Mouse (Mus musculus): ENCODE results near the gene Ddias. TPM values are rescaled to one million over a fixed set of nuclear protein-coding genes. Genes with fewer than 3 reads are reported as not detected.

Gene Ddias
- polyA plus RNA-seq, 1 experiment from 2014 or later = 4.5 TPM

- H3K27ac ChIP-seq (ENCODE audit: low read depth, low read length) = no peak overlapping the region
- no peaks in the 10 kb centered on the region for H3K4me1 ChIP-seq (ENCODE audit: control insufficient read depth, insufficient read depth, low read depth, low read length)
- H3K9ac ChIP-seq (ENCODE audit: low read depth, low read length) = no peak overlapping the region
- H3K4me2 ChIP-seq (ENCODE audit: low read length) = no peak overlapping the region
- no peaks in the 10 kb centered on the region for H3K36me3 ChIP-seq (ENCODE audit: control insufficient read depth, insufficient read depth, low read length)
- ATAC-seq = no peak
- 0 out of 2 replicates have a peak, but pooled peaks cover 3% of the 10 kb centered on the region for H3K9me3 ChIP-seq (ENCODE audit: control insufficient read depth, low read length)
- 67% methylated on average over 1 of the region's 1 CpGs for WGBS
- H3K27me3 ChIP-seq (replicated peaks; ENCODE audit: control insufficient read depth, insufficient read depth, low read length) = no peaks in the 10 kb centered on the region
- no peak overlapping the region for H3K4me3 ChIP-seq (ENCODE audit: low read length)
Observed at GRCm38 (mm10) chr7:92890211-92890610, 16.2 kb upstream of the Ddias start.

- H3K9me3 ChIP-seq (ENCODE audit: control insufficient read depth, low read length) = 0 out of 2 replicates have a peak, but pooled peaks cover 1% of the 10 kb centered on the region
- no peak for ATAC-seq
- no peaks in the 10 kb centered on the region for H3K27me3 ChIP-seq (replicated peaks; ENCODE audit: control insufficient read depth, insufficient read depth, low read length)
- 93% methylated on average over 5 of the region's 5 CpGs for WGBS
- H3K9ac ChIP-seq (ENCODE audit: low read depth, low read length) = no peak overlapping the region
- no peak overlapping the region for H3K4me3 ChIP-seq (ENCODE audit: low read length)
- H3K4me1 ChIP-seq (ENCODE audit: control insufficient read depth, insufficient read depth, low read depth, low read length) = no peaks in the 10 kb centered on the region
- H3K27ac ChIP-seq (ENCODE audit: low read depth, low read length) = no peak overlapping the region
- no peak overlapping the region for H3K4me2 ChIP-seq (ENCODE audit: low read length)
- no peaks in the 10 kb centered on the region for H3K36me3 ChIP-seq (ENCODE audit: control insufficient read depth, insufficient read depth, low read length)
Observed at GRCm38 (mm10) chr7:92887230-92887629, 13.2 kb upstream of the Ddias start.

GRCm38 (mm10) chr7:92886801-92887200 is 12.8 kb upstream of the Ddias start:
- no peak overlapping the region for H3K27ac ChIP-seq (ENCODE audit: low read depth, low read length)
- no peaks in the 10 kb centered on the region for H3K27me3 ChIP-seq (replicated peaks; ENCODE audit: control insufficient read depth, insufficient read depth, low read length)
- 93% methylated on average over 7 of the region's 7 CpGs for whole genome bisulfite sequencing
- no peak overlapping the region for H3K4me2 ChIP-seq (ENCODE audit: low read length)
- H3K4me1 ChIP-seq (ENCODE audit: control insufficient read depth, insufficient read depth, low read depth, low read length) = no peaks in the 10 kb centered on the region
- H3K9me3 ChIP-seq (ENCODE audit: control insufficient read depth, low read length) = no peaks in the 10 kb centered on the region
- no peak overlapping the region for H3K4me3 ChIP-seq (ENCODE audit: low read length)
- no peak for ATAC-seq
- no peaks in the 10 kb centered on the region for H3K36me3 ChIP-seq (ENCODE audit: control insufficient read depth, insufficient read depth, low read length)
- no peak overlapping the region for H3K9ac ChIP-seq (ENCODE audit: low read depth, low read length)

- Histone ChIP-seq H3K27ac (ENCODE audit: low read depth, low read length) (no peak overlapping the region), H3K9ac (ENCODE audit: low read depth, low read length) (no peak overlapping the region), H3K9me3 (ENCODE audit: control insufficient read depth, low read length) (no peaks in the 10 kb centered on the region), H3K36me3 (ENCODE audit: control insufficient read depth, insufficient read depth, low read length) (no peaks in the 10 kb centered on the region), H3K4me2 (ENCODE audit: low read length) (no peak overlapping the region), H3K4me3 (ENCODE audit: low read length) (no peak overlapping the region), H3K27me3 (replicated peaks; ENCODE audit: control insufficient read depth, insufficient read depth, low read length) (no peaks in the 10 kb centered on the region), H3K4me1 (ENCODE audit: control insufficient read depth, insufficient read depth, low read depth, low read length) (no peaks in the 10 kb centered on the region)
- WGBS = 87% methylated on average over 6 of the region's 6 CpGs
- no peak for ATAC-seq
Observed at GRCm38 (mm10) chr7:92884998-92885660, 11.1 kb upstream of the Ddias start.

- H3K27me3 ChIP-seq (replicated peaks; ENCODE audit: control insufficient read depth, insufficient read depth, low read length) = no peaks in the 10 kb centered on the region
- ATAC-seq = no peak
- WGBS = 78% methylated on average over 9 of the region's 9 CpGs
- no peak overlapping the region for H3K4me3 ChIP-seq (ENCODE audit: low read length)
- H3K36me3 ChIP-seq (ENCODE audit: control insufficient read depth, insufficient read depth, low read length) = no peaks in the 10 kb centered on the region
- H3K4me2 ChIP-seq (ENCODE audit: low read length) = no peak overlapping the region
- no peak overlapping the region for H3K9ac ChIP-seq (ENCODE audit: low read depth, low read length)
- no peak overlapping the region for H3K27ac ChIP-seq (ENCODE audit: low read depth, low read length)
- H3K9me3 ChIP-seq (ENCODE audit: control insufficient read depth, low read length) = no peaks in the 10 kb centered on the region
- H3K4me1 ChIP-seq (ENCODE audit: control insufficient read depth, insufficient read depth, low read depth, low read length) = no peaks in the 10 kb centered on the region
Observed at GRCm38 (mm10) chr7:92883850-92884716, 10.0 kb upstream of the Ddias start.

GRCm38 (mm10) chr7:92878575-92879285 is 4.7 kb upstream of the Ddias start:
- Histone ChIP-seq H3K4me3 (ENCODE audit: low read length) (no peak overlapping the region), H3K36me3 (ENCODE audit: control insufficient read depth, insufficient read depth, low read length) (no peaks in the 10 kb centered on the region), H3K4me2 (ENCODE audit: low read length) (no peak overlapping the region), H3K4me1 (ENCODE audit: control insufficient read depth, insufficient read depth, low read depth, low read length) (peaks cover 6% of the 10 kb centered on the region), H3K27me3 (replicated peaks; ENCODE audit: control insufficient read depth, insufficient read depth, low read length) (no peaks in the 10 kb centered on the region), H3K27ac (ENCODE audit: low read depth, low read length) (no peak overlapping the region), H3K9ac (ENCODE audit: low read depth, low read length) (no peak overlapping the region), H3K9me3 (ENCODE audit: control insufficient read depth, low read length) (no peaks in the 10 kb centered on the region)
- 83% methylated on average over 7 of the region's 7 CpGs for WGBS
- ATAC-seq = no peak

GRCm38 (mm10) chr7:92876538-92876937 is 2.5 kb upstream of the Ddias start:
- Histone ChIP-seq H3K4me2 (ENCODE audit: low read length) (peak overlapping the region; percentile 58), H3K27me3 (replicated peaks; ENCODE audit: control insufficient read depth, insufficient read depth, low read length) (no peaks in the 10 kb centered on the region), H3K4me3 (ENCODE audit: low read length) (0 out of 2 replicates have a peak overlapping the region, but pooled peaks have one; percentile 1), H3K9me3 (ENCODE audit: control insufficient read depth, low read length) (no peaks in the 10 kb centered on the region), H3K4me1 (ENCODE audit: control insufficient read depth, insufficient read depth, low read depth, low read length) (peaks cover 11% of the 10 kb centered on the region), H3K9ac (ENCODE audit: low read depth, low read length) (no peak overlapping the region), H3K36me3 (ENCODE audit: control insufficient read depth, insufficient read depth, low read length) (no peaks in the 10 kb centered on the region), H3K27ac (ENCODE audit: low read depth, low read length) (no peak overlapping the region)
- no peak for ATAC-seq
- WGBS = 58% methylated on average over 7 of the region's 7 CpGs

GRCm38 (mm10) chr7:92876066-92876465 is 2.0 kb upstream of the Ddias start:
- H3K4me3 ChIP-seq (ENCODE audit: low read length) = peak overlapping the region; percentile 58
- peak overlapping the region; percentile 91; the same call in 1 of the 2 replicates for H3K27ac ChIP-seq (ENCODE audit: low read depth, low read length)
- H3K4me1 ChIP-seq (ENCODE audit: control insufficient read depth, insufficient read depth, low read depth, low read length) = peaks cover 11% of the 10 kb centered on the region
- WGBS = 41% methylated on average over 3 of the region's 3 CpGs
- H3K27me3 ChIP-seq (replicated peaks; ENCODE audit: control insufficient read depth, insufficient read depth, low read length) = no peaks in the 10 kb centered on the region
- H3K36me3 ChIP-seq (ENCODE audit: control insufficient read depth, insufficient read depth, low read length) = no peaks in the 10 kb centered on the region
- H3K9ac ChIP-seq (ENCODE audit: low read depth, low read length) = no peak overlapping the region
- peak overlapping the region; percentile 58 for H3K4me2 ChIP-seq (ENCODE audit: low read length)
- ATAC-seq = no peak
- no peaks in the 10 kb centered on the region for H3K9me3 ChIP-seq (ENCODE audit: control insufficient read depth, low read length)
